Mouse (Mus musculus) fat pad, adult 2 months (tissue): Measurements from ENCODE around the gene Clba1.

ENCODE experiments used
- DNase-seq: peaks from one replicate; pipeline ENCODE4 v3.0.0-alpha.2; 2011; ENCODE audit warnings: low read depth, low spot score; ENCODE audit errors: extremely low read depth

Clba1 gene

GRCm38 (mm10) chr12:112794998-112795397 is 13.7 kb upstream of the Clba1 start:
- DNase-seq, result no peak

DNA sequence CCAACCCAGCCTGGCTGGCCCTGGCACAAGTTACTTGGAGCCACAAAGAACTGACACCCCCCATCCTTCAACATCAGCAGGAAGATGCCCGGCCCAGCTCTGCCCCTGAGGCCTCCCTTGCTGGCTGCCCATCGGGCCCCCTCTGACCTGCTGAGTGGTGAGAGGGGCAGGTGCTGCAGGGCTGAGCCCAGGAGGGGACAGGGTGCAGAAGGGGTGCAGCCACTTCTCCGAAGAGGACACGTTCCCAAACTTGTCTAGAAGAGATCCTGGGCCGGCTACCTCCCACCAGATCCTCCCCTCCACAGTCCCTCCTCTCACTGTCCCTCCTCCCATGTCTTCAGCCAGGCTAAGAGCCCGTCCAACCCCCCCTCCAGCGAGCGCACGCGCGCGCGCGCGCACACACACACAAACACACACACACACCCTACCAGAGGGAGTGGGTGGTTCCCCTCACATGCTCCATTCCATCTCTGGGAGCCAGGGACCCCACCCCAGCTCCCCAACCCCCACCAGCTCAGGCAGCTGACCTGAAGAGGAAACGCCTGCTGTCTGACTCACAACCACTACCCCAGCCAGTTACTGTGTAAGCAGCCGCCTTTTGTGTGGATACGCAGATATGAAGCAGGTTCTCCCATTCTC is 13.2 kb upstream of the Clba1 start:
- no peak for DNase-seq

- no peak for DNase-seq
Observed at GRCm38 (mm10) chr12:112796551-112797510, 11.9 kb upstream of the Clba1 start.

GRCm38 (mm10) chr12:112797672-112798331 is 10.9 kb upstream of the Clba1 start:
- no peak for DNase-seq

DNA sequence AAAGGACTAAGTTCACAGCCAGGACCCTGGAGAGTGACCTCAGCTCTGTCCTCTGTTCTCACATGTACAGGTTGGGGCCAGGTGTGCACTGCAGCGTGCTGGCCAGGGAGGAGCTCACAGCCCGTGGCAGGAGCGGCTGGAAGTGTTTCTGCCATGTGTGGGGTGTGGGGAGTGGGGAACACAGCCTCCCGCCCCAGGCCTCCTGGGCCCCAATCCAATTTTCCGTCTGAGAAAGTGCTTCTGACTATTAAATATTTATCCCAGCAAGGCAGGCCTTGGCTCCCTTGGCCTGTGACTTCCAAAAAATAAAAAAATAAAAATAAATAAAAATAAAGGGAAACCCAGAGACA is 10.4 kb upstream of the Clba1 start:
- no peak for DNase-seq

DNA sequence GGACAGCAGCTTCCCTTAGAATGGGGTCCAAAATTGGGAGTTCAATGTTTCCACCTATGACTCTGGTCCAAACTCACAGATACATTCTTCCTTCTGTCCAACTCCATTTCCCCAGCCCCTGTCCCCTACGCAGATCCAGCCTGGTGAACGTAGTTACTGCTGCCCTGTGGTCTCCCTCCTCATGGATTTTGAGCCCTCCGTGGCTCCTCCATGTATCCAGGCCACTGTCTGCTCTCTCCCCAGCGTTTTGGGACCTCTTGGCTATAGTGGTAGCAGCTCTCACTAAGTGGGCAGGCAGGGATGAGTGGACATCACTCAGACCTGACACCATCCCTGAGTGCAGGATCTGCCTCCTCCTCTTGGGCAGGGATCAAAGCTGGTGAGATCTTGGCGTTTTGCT is 10.0 kb upstream of the Clba1 start:
- no peak for DNase-seq

GRCm38 (mm10) chr12:112799237-112799970 is 9.3 kb upstream of the Clba1 start:
- no peak for DNase-seq

- DNase-seq, result no peak
Observed at GRCm38 (mm10) chr12:112800476-112800875, 8.3 kb upstream of the Clba1 start.

DNA sequence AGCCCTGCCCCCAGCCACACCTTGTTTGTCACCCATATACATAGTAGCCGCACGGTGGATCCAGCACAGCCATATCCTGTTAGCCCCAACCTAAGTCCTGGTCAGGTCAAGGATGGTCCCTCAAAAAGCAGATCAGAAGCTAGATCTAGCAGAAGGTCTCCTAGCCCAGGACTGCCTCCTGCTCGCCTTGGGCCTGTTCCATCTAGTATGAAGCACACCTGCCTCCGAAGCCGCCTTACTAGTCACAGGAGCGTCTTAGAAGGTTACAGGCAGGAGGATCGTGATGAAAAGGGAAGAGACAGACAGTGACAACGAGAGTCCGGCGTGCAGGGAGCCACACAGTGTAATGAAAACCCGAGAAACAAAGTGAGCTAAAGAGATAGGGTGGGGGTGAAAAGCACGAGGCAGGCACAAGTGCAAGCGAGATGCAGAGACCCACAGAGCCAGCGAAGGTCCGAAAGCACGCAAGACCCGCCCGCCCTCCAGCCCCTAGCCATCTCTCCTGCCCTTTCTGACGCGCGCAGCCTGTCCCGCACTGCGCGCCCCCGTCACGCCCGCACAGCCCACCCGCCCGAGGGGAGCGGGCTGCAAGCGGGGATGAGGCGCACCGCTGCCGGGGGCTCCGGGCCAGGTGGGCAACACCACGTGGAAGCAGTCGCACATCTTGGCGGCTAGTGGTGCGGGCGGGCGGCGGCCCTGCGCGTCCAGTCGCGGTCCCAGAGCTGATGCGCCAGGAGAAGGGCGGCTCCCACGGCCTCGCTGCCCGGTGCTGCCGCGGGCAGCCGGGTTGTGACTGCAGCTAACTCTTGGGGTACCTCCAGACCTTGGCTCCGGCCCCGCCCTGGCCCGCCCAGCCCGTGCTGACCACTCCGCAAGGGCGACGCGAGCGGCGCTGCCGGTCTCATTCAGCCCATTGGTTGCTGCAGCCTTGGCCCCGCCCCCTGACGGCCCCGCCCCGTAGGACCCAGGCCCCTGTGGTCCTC is 6.6 kb upstream of the Clba1 start, which contains the start of gene Ahnak2:
Gene Ahnak2 (minus strand): TSS at position 794 of the 983 bp plus-strand sequence.
- DNase-seq, result no peak

DNA sequence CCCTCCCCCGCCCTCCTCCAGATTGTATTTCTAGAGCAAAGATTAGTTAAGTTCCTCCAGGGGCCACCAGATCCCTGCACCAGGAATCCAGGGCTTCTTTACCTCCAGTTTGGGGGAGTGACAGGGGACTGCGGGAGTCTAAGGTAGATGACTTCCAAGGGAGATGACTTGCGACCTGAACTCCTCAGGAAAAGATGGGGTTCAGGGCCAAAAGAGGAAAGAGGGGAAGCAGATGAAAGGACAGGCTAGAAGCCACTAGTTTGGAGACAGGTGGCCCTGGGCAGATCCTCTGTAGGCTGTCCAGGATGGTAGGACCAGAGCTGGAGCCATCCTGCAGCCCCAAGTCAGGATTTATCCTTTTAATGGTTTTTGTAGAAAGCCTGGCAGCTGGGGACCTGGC is 5.8 kb upstream of the Clba1 start:
- DNase-seq, result no peak

DNA sequence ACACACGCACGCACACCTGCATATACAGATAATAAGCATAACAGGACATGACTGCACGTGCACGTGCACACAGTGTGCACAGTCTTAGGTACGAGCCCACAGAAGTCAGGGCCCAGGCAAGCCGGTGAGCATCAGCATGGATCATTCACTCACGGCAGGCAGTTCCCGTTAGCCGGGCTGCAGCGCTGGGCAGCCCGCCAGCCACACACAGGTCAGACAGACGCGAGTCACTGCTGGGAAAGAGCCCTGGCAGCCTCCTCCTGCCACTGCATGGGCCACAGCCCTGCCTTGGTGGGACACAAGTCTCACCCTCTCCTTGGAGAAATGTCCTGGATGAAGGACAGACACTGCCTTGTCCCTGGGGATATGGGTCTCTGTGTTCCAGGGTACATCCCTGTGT is 4.7 kb upstream of the Clba1 start:
- DNase-seq, result no peak

DNA sequence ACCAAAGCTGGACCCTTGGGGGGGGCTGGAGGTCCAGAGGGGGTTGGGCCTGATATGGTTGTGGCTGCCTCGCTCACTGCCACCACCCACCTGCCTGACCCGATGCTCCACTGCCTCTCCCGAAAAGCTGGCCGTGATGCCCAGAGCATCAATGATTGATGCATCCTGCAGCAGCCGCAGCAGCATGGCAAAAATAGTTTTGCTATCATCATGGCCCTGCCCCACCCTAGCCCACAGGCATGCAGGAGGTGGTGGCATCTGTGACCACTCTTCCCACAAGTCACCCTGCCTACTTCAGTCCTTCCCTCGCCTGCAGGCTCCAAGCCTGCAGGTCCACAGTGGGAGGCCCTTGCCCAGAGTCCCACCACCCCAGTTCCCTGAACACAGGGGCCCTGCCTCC is 2.7 kb upstream of the Clba1 start:
- DNase-seq, result no peak

GRCm38 (mm10) chr12:112807796-112808195 is 941 bp upstream of the Clba1 start:
- DNase-seq, result no peak

DNA sequence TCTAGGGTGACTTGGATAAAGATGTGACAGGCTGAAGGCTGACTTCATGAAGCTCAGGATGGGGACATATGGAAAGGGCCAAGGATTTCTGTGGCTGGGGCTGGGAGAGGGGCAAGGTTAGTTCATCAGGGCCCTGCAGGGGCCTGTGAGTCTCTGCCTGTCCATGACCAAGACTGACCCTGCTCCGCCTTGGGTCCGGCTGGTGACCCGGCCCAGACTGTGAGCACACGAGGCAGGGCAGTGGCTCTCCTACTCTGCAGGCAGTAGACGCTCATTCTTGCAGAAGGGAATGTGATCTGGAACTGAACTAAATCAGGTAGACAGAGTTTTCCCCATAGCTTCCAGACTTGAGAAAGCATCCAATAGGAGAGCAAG is 538 bp upstream of the Clba1 start:
- no peak for DNase-seq

DNA sequence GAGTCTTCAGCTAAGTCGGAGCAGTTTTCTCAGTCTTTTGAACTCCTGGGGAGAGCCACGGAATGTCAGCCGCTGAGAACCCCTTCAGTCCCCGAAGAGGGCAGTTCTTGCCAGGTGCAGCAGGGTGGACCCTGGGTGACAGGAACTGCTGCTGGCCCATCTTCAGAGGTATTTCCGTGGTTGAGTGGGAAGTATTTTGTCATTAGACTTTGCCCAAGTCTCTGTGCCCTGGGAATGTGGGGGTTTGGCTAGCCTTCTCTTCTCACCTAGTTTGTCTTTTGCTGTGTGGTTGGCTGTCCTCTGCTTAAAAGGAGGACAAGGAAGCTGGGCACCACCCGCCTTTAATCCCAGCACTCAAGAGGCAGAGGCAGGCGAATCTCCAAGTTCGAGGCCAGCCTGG is 904 bp downstream of the Clba1 start:
- DNase-seq, result no peak

GRCm38 (mm10) chr12:112810092-112810885 is 1.6 kb downstream of the Clba1 start:
- no peak for DNase-seq

DNA sequence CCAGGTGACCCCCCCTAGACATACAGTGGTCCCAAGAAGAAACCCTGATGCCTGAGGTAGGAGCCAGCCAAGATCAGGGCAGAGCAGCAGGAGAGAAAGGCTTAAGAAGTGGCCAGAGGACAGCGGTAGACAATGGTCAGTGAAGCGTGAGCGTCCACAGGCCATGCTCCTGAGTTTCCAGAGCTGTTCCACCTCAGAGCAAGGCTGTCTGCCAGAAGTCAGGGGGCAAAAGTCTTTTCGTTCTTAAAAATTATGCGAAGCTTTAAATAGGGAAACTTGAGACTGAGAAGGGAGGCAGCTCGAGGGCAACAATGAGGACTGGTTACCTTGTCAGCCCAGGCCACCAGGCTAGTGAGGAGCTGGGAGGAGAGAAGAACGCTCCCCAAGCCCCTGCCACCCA is 4.6 kb downstream of the Clba1 start:
- no peak for DNase-seq

DNA sequence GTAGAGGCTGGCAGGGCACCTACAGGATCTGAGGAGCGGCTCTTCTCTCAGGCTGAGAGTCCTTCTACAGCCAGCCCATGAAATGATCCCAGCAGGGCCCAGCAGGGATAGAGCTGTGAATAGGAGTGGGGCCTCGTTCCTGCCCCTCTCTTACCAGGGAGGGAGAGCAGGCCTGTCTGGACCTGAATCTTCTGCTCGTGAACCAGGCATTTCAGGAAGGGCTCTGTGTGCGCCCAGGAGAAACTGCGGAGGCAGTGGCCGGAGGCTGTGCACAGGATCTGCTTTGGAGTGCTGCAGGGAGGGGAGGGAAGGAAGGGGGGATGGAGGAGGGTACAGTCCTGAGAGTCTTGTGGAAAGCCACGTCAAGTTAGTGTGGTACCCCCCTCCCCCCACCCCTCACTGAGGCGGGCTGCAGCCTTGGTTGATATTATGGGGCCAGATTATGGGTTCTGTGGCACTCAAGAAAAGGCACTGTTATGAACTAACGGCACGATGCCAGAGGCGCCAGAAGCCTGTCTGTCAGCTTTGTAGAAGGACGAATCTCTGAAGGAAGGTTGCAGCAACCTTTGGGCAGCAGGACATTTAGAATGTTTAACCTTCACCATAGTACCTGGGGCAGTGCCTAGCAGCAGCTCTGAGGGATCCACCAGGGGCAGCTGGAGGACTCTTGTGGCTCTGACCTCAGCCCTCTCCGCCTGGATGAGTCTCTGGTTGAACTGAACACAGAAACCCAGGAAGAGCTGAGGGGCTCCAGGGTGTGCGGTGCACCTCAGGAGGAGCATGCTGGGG is 6.1 kb downstream of the Clba1 start:
- no peak for DNase-seq
